Mouse (Mus musculus) hindbrain, embryonic 10.5 days (tissue): ENCODE data around the gene Nucb2. TPM values are rescaled to one million over a fixed set of nuclear protein-coding genes. Genes with fewer than 3 reads are reported as not detected.

ENCODE experiments used
- DNase-seq: peaks from one replicate; pipeline ENCODE4 v3.0.0-alpha.2; 2017; ENCODE audit warnings: low spot score
- H3K27ac ChIP-seq: fragments of 300-500 bp; sonication (generic); 2 replicates; pipeline ENCODE4 v1.5.1; 2016; ENCODE audit warnings: mild to moderate bottlenecking, moderate library complexity
- H3K27me3 ChIP-seq: fragments of 300-500 bp; sonication (generic); 2 replicates; pipeline ENCODE4 v1.6.1; 2016; ENCODE audit warnings: mild to moderate bottlenecking; ENCODE audit not compliant: poor library complexity, insufficient read depth, severe bottlenecking
- H3K36me3 ChIP-seq: fragments of 300-500 bp; sonication (generic); 2 replicates; pipeline ENCODE4 v1.6.1; 2016; ENCODE audit warnings: mild to moderate bottlenecking, moderate library complexity
- H3K4me1 ChIP-seq: fragments of 300-500 bp; sonication (generic); replicated peaks from 2 replicates; pipeline ENCODE4 v1.6.1; 2016; ENCODE audit warnings: mild to moderate bottlenecking
- H3K4me3 ChIP-seq: fragments of 300-500 bp; sonication (generic); 2 replicates; pipeline ENCODE4 v1.5.1; 2016; ENCODE audit warnings: mild to moderate bottlenecking, moderate library complexity
- H3K9me3 ChIP-seq: fragments of 300-500 bp; sonication (generic); 2 replicates; pipeline ENCODE4 v1.6.1; 2016; ENCODE audit warnings: mild to moderate bottlenecking, moderate library complexity
- polyA plus RNA-seq: library from polyadenylated mRNA; unstranded; fragments of >200 nt; fragmentation: Nextera tagmentation; extraction: Ambion mirVana; gene quantifications from 2 replicates; pipeline ENCODE4 v1.2.1, GENCODE M21; 2016

Gene Nucb2
- polyA plus RNA-seq, 1 experiment from 2014 or later = 12.0 TPM

- no peaks in the 10 kb centered on the region for H3K27me3 ChIP-seq
- no peaks in the 10 kb centered on the region for H3K36me3 ChIP-seq
- no peaks in the 10 kb centered on the region for H3K4me1 ChIP-seq
- no peak overlapping the region for H3K4me3 ChIP-seq
- H3K27ac ChIP-seq = no peak overlapping the region
- no peak for DNase-seq
- H3K9me3 ChIP-seq = no peaks in the 10 kb centered on the region
Measured at GRCm38 (mm10) chr7:116556834-116557233, 52.7 kb downstream of the Nucb2 start.

DNA sequence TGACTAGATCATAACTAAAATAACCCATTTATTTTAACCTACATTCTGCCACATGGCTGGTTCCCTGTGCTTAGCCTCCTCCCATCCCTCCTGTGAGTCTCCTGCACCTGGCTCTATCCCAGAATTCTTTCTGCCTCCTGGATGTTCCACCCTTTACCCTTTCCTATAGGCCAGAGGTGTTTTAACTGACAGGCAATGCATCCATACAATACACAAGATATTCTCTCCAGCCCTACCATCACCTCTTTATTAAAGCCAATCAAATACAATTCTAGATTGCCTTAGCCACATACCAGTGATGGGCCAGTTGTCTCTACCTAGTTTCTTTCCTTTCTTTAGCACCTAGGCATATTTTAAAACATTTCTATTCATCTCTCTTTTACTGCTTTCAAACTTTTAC lies 70.4 kb downstream of the Nucb2 start:
- DNase-seq = no peak
- H3K36me3 ChIP-seq = no peaks in the 10 kb centered on the region
- H3K27me3 ChIP-seq = no peaks in the 10 kb centered on the region
- no peak overlapping the region for H3K4me3 ChIP-seq
- H3K9me3 ChIP-seq = no peaks in the 10 kb centered on the region
- H3K27ac ChIP-seq = no peak overlapping the region
- H3K4me1 ChIP-seq = no peaks in the 10 kb centered on the region

Other genes with a start within 250 kb of the Nucb2 start
- gene Plekha7, start 196.0 kb upstream of the Nucb2 start, polyA plus RNA-seq = 20.8 and 22.1 TPM in 2 replicates
- 814 and 844 TPM in 2 replicates for gene Rps13, start 170.2 kb upstream of the Nucb2 start, polyA plus RNA-seq
- 22.5 and 28.4 TPM in 2 replicates for gene Pik3c2a, start 60.9 kb upstream of the Nucb2 start, polyA plus RNA-seq